Mouse (Mus musculus): ENCODE data around the gene Ppp2r2c.
A peak's percentile ranks its signal among the peaks of the same experiment; 100 is the strongest.

Ppp2r2c gene

DNA sequence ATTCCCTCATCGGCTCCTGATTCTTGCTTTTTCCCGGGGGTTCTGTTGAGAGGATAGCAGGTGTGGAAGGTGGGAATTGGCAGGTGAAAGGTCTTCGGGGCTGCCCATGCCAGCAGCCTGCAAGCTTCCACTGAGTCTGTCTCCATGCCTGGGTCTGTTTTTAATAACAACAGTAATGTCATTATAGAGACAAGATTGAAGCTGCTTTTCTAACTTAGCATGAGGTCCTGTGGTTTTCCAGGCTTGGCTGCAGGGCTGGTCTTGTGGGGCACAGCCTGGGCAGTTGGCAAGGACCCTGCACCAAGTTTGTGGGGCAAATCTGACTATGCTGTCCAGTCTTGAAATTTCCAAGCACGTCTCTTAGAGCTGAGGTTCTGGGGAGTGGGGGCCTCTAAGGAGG lies 7.6 kb downstream of the Ppp2r2c start:
- peak; percentile 51 for DNase-seq

DNA sequence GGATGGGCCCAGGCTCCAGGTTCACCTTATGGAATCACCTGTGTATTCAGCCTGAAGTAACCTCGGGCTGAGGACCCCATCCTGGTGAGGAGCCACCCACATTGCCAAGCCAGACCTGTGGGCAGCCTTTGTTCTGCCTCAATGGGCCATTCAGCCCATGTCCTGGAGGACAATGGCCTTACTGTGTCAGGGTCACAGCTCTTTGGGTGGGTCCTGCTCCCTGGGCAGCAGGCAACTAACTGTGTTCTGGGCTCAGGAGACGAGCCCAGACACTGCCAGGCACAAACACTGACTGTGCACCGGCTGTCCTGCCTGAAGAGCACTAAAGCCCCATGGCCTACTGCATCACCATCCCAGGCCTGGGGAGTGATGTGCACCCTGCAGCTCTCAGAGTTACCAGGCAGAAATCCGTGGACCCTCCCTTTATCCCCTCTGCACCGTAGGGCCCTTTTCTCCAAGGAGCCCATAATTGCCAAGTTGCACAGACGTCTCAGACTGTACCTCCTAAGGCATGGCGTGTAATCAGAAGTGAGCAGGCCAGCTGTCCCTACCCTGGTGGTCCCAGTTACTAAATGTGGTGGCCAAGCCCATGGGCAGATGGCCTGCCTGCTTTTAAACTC lies 8.6 kb downstream of the Ppp2r2c start:
- DNase-seq, result peak; percentile 58

DNA sequence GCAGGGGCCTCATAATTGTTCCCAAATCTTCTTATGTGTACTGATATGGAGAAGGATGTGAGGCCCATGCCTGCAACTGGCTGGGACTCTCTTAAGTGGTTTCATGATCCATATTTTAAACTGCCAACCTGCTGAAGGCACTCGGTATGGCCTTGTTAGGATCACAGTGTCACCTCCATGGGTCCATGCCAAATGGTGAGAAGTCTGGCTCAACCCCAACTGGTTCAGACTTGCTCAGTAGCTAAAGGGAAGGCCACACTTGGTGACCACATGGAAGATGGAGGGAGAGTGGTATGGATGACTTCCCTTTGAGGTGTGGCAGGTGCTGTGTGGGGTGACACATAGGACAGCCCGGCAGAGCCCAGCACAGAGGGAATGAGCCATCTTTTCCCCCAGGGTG lies 9.3 kb downstream of the Ppp2r2c start:
- peak; percentile 75 for DNase-seq

DNA sequence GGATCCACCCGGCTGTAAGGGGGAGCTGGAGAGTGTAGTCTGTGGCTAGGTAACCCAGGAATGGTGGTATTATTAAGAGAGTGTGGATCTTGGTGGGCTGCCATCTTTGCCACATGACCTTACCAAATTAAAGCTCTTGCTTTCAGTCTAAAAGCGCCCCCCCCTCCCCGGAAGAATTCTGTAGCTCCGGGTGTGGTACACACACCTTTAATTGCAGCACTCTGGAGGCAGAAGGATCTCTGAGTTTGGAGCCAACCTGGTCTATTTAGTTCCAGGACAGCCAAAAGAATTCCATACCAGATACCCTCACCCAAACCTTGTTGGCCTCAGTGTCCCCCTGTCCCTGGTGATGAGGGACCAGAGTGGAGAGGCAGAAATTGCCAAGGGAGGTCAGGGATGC lies 10.5 kb downstream of the Ppp2r2c start:
- DNase-seq, result peak; percentile 51

DNA sequence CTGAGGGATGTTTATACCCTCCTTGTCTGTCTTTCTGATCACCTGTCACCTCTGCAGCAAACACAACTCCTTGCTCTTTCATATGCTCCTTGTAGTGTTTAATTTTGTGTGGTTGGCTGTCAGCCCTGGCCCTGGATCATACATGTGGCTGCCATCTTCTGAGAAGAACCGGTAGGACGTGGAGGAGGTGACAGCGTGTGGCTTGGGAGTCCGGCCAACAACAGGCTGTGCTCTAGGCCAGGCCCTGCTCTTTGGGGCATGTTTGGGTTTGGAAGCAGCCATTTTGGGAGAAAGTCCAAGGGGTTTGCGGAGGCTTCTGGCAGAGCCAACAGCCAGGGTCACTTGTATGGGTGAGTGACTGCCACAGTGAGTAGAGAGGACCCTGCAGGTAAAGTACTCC lies 12.3 kb downstream of the Ppp2r2c start:
- peak; percentile 96 for DNase-seq

DNA sequence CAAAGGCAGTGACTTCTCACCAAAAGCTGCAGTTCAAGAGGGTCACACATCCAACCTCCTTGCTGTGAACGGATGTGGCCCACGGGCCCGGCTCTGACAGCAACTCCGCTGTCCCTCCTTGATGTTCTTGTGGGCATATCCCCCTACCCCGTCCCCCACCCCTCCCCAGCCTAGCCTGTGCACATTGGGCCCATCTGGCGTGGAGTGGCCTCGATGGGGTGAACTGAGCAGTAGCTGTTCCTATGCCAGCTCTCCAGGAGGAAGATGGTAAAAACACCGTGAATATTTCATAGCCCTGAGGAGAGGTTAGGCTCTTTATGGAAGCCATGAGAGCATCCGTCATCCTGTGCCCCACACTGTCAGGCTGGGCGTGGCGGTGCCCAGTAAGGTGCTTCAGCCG lies 15.2 kb downstream of the Ppp2r2c start:
- DNase-seq, result no peak

DNA sequence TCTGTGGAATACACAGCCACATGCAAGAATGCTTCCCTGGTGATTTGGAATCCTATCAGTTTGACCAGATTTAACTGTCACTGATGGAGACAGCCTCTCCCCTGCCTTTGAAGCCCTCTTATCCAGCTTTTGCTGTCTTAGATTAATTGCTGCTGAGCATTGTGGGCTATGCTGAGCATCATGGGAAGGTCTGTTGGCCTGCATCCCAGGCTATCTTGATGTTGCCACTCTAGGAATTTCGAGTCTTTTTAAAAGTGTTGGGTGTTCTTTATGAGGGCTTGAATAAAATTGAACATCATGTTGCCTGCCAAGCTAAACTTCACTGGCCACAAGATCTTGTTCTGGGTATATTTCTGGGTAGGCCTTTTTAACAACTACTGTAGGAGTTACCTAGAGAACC lies 16.8 kb downstream of the Ppp2r2c start:
- DNase-seq, result peak; percentile 36

DNA sequence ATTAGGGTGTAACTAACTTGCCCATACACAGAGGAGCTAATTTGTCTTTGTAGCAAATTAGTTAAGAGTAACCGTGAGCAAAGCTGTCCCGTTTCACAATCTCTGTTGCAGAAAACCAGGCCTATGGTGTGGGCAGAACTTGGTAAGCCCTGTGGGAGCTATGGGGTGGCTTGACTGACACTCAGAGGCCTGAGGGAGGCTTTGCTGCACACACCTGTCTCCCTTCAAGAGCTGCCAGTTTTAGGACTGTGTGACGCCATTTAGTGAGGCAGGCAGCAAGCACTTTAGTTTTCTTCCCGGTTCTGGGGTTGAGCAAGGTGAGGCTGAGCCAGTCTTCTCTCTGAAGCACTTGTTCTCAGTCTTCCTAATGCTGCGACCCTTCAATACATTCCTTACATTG lies 17.3 kb downstream of the Ppp2r2c start:
- DNase-seq, result no peak

DNA sequence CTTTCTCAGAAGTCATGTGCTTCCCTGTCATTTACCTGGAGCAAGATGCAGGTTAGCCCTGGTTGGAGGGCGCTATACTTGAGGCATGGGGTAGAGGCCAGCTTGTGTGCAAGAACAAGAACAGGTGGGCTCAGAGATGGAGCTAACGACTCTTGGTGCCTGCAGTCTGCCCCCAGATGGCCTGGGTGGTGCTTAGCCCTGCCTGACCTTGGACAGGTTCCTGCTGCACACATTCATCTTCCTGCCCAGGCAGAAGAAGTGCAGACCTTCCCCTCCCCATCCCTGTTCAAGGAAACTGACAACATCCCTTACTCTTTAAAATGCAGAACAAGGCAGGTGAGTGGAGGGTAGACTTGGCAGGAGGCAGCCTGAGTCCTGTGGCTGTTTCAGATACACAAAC lies 18.0 kb downstream of the Ppp2r2c start:
- peak; percentile 74 for DNase-seq

DNA sequence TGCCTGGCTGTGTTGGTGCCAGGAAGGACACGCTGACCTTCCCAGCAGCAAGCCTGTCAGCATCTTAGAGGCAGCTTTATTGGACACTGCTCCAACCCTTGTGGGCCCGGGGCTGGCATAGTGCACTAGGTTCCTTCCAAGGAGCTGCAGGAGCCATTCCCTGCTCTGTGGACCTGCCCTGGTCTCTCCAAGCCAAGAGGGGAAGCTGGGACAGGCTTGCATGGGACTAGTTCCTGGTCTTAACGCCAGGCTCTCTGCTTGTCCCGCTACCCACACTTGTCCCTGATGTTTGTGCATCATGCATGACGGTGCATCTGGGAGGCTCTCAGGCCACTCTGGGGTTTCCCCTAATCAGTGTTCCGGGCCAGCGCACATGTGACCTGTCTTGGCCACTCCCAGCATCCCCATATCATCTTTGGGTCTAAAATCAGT lies 18.6 kb downstream of the Ppp2r2c start:
- peak; percentile 79 for DNase-seq

DNA sequence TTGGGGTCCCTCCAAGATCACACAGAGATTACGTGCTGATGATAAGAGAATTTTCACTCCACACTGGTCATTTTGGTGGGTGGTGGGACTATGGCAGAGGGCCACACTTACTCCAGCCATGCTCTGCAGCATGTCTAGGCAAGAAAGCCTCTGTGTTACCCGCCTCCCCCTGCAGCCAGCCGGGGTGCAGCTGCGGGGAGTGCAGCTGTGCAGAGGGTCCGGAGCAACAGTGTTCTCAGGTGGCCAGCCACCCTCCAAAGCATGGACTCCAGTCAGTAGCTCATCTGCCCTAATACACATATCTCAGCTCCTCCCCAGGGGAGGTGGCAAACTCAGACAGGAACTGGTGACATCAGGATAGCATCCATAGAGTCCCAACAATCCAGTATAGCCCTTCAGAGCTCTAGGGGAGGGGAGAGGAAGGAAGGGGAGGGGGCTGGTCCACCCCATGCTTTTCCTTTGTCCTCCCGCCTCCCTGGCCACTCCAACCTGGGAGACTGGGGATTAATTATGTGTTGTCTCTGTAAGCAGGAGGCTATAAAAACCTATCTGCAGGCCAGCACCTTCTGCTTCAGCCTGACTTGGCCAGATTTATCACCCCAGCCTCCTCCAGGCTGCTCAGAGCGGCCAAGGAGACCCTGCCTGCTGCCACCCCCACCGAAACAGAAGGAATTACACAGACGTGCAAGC lies 19.1 kb downstream of the Ppp2r2c start:
- peak; percentile 70 for DNase-seq

DNA sequence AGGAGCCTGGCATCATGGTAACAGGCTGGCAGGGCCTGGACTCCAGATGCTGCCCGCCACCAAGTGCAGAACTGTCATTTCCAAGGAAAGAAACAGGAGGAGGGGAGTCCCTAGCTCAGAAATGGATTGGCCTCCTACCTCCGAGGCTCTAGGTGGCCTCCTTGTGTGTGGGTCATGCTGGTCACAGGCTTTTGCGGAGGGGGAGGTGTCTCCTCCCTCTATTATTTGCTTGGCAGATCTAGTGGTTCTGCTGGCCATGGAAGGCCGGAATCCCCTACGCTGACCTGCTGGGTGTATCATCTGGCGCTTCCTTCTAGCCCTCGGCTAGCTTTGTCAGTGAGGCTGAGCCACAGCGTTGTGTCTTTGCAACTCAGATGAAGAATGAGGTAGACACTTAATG lies 20.2 kb downstream of the Ppp2r2c start:
- DNase-seq, result peak; percentile 91

DNA sequence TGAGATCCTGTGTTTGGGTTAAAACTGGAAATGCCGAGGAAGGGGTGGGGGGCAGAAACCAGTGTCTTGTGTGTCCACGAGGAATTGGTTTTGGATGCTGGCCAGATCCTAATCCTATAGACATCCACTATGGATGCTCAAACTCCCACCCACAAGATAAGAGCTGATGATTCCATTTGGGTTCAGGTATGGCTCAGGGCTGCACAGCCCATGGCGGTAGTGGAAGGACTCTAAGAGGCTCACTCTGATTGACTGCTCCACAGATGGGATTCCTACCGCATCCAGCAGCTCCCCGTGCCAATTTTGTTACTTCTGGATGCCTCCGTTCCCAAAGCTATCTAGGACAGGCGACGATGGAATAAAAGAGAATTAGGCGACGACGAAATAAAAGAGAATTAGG lies 20.6 kb downstream of the Ppp2r2c start:
- DNase-seq, result peak; percentile 64

DNA sequence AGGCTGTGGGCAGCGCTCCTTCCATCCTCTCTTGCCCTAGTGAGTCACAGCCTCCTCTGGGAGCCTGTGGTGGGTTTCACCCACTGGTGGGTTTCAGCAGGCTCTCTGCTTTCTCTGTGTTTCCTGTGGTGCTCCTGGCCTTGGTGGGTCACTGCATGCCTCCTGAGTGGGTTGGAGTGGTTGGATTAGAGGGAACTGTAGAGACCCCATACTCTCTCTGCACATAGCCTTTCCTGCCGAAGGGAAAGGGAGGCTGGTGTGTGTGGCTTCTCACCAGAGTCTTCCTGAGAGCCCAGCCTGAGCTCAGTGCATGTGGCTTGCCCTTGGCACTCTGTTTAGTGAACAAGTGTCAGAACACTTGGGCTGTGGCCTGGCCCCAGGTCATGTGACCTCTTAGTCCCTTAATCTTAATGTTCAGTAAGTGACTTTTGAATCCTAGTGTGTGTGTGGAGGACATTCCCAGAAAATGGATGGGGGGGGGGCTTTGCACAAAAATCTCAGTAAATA lies 21.1 kb downstream of the Ppp2r2c start:
- peak; percentile 56 for DNase-seq

DNA sequence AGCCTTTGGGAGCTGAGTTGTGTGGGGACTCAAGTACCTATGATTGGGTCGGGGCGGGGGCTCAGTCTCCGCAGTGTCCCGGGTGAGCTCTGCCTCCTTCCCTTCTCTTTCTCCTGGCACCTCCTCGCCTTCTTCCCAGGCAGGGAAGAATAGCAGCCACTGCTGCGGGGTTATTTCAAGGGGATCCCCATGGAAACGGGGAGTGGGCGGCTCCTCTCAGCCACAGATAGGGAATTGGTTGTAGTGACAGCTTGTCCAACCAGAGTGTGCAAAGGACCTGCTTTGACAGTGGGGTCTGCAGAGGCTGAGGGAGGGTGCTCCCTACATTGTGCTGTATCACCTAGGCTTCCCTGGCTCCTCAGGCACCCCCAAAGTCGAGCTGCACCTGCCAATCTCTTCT lies 22.5 kb downstream of the Ppp2r2c start:
- DNase-seq, result peak; percentile 52

DNA sequence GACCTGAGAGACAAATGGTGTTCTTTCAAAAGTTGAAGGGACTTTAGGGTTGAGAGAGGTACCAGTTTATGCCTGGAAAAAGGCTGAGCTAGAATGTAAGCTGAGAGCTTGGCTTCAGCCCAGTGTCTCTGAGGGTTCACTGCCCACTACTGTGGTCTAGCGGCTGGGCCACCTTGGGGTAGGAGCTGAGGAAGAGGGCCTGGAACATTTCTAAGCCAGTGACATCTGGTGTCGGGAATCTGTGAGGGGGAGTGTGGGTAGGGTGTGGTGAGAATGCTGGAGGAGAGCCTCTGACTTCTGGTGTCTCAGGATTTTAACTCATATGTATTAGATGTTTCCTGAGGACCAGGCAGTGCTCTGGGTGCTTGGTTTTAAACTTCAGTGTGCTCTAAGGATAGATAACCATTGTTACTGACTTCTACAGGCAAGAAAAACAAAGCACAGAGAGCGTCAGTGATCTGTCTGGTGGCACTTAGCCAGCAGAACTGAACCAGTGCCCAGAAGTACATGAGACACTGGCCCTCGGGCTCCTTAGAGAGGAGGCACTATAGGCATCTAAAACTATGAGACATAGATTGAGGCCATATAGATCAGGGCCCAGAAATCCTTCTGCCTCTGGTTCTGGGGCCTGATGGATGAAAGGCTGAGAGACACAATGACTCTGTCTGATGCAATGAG lies 23.6 kb downstream of the Ppp2r2c start:
- DNase-seq, result peak; percentile 74

DNA sequence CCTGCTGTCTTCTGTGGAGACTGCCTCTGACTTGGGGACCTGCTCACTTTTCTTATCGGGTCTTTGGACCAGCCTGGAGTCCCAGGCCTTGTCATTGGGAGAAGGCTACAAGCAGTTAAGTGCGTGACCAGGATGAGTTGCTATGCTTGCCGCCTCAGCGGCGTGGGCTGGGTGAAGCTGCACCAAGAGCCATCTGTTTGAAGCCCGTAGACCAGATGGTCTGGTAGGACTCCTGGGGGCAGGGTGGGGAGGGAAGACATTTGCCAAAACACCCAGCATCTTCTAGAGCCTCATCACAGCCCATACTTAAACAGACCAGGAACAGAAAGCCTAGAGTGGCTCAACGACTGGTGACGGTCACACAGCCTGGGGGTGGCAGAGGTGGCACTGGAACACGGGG lies 24.9 kb downstream of the Ppp2r2c start:
- peak; percentile 91 for DNase-seq

DNA sequence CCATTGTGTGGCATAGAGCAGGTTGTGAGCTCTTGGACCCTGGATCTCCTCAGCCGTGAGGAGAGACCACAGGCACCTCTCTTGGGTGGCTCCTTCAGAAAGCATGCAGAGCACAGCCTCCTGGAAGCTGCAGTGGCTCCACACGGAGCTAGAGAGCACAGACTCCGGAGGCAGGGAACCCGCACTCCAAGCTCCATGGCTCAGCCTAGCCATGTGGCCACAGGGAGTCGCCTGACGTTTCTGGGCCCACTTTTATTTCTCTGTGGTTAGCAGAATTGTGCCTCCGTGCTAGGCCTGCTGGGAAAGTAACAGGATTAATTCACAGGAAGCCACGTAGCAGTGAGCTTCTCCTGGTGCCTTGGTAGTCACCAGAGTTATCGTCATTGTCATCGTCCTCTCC lies 25.8 kb downstream of the Ppp2r2c start:
- DNase-seq, result peak; percentile 55

DNA sequence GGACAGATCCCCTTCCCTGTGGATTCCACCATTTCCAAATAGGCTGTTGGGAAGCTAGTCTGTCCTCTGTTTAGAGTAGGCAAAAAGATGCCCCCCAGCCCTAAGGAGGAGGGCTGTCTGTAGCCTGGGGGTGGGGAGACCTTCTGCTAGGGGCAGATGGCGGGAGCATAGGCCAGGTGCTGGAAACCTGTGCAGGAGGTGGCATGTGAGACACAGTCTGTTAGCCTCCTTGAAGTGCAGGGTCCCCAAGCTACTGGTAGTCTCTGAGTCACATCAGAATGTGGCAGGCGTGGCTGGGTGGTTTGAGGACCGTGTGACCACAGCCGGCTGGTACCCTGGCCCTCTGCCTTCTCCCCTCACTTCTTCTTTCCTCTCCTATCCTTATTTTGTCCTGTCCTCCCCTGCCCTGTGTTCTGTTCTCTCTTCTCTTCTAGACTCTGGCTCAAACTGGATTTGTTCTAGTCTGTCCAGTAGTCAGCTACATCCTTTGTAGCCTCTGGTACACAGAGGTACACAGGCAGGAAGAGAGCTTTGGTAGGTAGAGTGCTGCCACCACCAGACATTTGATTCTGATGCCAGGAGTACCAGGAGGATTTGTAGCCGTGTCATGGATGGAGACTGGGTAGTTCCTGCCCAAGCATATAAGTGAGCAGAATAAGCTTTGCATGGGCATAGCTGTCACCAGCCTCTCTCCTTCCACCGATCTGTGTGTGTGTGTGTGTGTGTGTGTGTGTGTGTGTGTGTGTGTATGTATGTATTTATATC lies 26.5 kb downstream of the Ppp2r2c start:
- peak; percentile 94 for DNase-seq

DNA sequence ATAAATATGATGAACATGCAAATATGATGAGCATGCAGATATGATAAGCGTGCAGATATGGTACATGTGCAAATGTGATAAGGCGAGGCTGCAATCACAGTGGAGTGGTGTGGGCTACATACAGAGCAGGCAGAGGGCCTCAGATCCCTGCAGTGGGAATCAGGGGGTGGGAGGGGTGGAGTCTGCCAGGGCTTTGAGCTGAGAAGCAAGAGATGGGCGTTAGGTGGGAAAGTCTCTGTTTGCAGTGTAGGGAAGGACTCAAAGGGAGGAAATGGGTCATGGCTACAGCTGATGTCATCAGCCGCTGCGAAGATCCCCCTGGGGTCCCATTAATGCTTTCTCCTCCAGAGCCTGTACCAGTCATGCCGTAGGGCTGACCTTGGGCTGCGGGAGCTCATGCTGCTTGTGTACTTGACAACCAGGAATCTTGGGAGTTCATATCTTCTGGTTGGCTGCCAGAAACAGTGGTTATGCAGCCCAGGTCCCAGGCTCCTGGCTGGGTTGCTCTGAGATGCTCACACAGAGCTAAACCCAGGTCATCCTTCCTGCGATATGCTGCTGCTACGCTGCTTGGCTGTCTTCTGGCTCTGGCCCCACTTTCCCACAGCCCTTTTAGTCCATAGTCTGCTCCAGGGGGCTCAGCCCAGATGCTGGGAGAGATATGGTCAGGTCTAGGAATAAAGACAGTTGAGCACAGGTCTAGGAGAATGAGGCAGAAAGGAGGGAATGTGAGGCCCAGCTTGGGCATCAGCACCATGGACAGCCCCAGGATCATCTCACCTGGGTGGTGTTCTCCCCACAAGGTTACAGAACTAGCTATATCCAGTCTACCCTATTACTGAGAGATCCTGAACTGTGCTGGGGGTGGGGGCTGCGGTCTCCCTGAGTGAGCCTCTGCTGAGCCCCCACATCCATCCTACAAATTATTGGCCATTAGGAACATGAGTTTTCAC lies 27.6 kb downstream of the Ppp2r2c start:
- DNase-seq, result peak; percentile 66

DNA sequence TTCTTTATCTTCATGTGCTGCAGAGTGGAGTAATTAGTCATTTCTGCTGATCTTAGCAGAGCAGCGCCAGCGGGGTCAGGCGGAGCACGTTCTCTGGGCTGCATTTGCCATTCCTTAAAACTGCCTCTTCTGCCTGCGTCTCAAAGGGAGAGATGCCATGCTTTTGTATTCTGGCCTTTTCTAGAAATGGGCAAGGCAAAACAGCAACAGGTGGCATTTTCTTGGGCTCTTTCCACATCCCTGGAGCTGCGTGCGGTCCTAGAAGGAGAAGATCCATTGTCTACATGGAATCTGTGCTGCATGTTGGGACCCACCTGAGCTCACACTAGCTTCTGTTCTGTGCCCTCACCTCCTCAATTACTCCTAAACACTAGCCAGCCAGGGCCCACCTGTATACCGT lies 29.7 kb downstream of the Ppp2r2c start:
- DNase-seq, result no peak
